Mouse (Mus musculus) spleen, adult 2 months (tissue): ENCODE measurements at regions not wholly inside any gene's neighbourhood (a gene's known extent, or its start where the extent isn't known, plus 50 kb on each side); places are given as distances from the start of the nearest gene placed in this dataset.

Experiments
- DNase-seq, 2 experiments: peaks; one replicate each; pipeline versions ENCODE4 v3.0.0 to v3.0.0-alpha.2; 2012 to 2021; ENCODE audit warnings: low spot score in 2 of 2, low read depth in 1 of 2
- H3K27ac ChIP-seq: fragments of 200-500 bp; 2 replicates; pipeline ENCODE4 v1.5.1; 2012; ENCODE audit warnings: low read length, inconsistent platforms; ENCODE audit not compliant: insufficient read depth
- H3K27me3 ChIP-seq: fragments of 200-500 bp; 2 replicates; pipeline ENCODE4 v1.6.1; 2012; ENCODE audit warnings: mild to moderate bottlenecking, moderate library complexity, low read length, inconsistent platforms; ENCODE audit not compliant: control insufficient read depth, insufficient read depth
- H3K36me3 ChIP-seq: fragments of 200-500 bp; 2 replicates; pipeline ENCODE4 v1.6.1; 2012; ENCODE audit warnings: mild to moderate bottlenecking, low read length, inconsistent platforms; ENCODE audit not compliant: control insufficient read depth, insufficient read depth
- H3K4me1 ChIP-seq: fragments of 200-500 bp; 2 replicates; pipeline ENCODE4 v1.6.1; 2011; ENCODE audit warnings: inconsistent platforms; ENCODE audit not compliant: control insufficient read depth, insufficient read depth, insufficient read length
- H3K4me3 ChIP-seq: fragments of 200-500 bp; 2 replicates; pipeline ENCODE4 v1.5.1; 2011; ENCODE audit warnings: mild to moderate bottlenecking, inconsistent platforms; ENCODE audit not compliant: insufficient read depth, insufficient read length; ENCODE audit errors: extremely low read depth
- CTCF ChIP-seq: fragments of 200-500 bp; IDR thresholded peaks from 2 replicates; pipeline ENCODE4 v1.5.1; 2011; ENCODE audit warnings: mild to moderate bottlenecking, inconsistent platforms; ENCODE audit not compliant: insufficient read depth, insufficient read length, insufficient replicate concordance; ENCODE audit errors: extremely low read depth
- POLR2A ChIP-seq: fragments of 200-500 bp; IDR thresholded peaks from 2 replicates; pipeline ENCODE4 v1.6.1; 2011; ENCODE audit warnings: low read depth, low read length, inconsistent platforms
- WGBS: fragments of 180-500 bp; shearing (Covaris S2); methylation state at CpG from one replicate; pipeline ENCODE4 v1.1.7; 2018; 5-methylcytosine and 5-hydroxymethylcytosine counted together

GRCm38 (mm10) chr3:148362453-148362864, 627.9 kb downstream of the Adgrl2 start:
- H3K27me3 ChIP-seq = no peaks in the 10 kb centered on the region
- H3K36me3 ChIP-seq = no peaks in the 10 kb centered on the region
- H3K4me1 ChIP-seq = no peaks in the 10 kb centered on the region
- no peak overlapping the region for H3K4me3 ChIP-seq
- no peak for DNase-seq
- 86% methylated on average over 2 of the region's 2 CpGs for WGBS
- H3K27ac ChIP-seq = no peak overlapping the region
- no peak for TF ChIP-seq CTCF

- TF ChIP-seq POLR2A = no peak
- no peak for TF ChIP-seq CTCF
- H3K4me3 ChIP-seq = no peak overlapping the region
- DNase-seq = no peak
- no peaks in the 10 kb centered on the region for H3K27me3 ChIP-seq
- WGBS = 36% methylated on average over 10 of the region's 10 CpGs
- H3K4me1 ChIP-seq = peaks cover 2% of the 10 kb centered on the region; the same call in 1 of the 2 replicates
- no peaks in the 10 kb centered on the region for H3K36me3 ChIP-seq
- no peak overlapping the region for H3K27ac ChIP-seq
These were observed 646.6 kb downstream of the Adgrl2 start for GRCm38 (mm10) chr3:148343633-148344361.

- Histone ChIP-seq H3K27me3 (no peaks in the 10 kb centered on the region), H3K27ac (no peak overlapping the region), H3K36me3 (no peaks in the 10 kb centered on the region), H3K4me3 (no peak overlapping the region), H3K4me1 (peaks cover 2% of the 10 kb centered on the region; the same call in 1 of the 2 replicates)
- 68% methylated on average over 3 of the region's 3 CpGs for WGBS
- DNase-seq = no peak
- no peak for TF ChIP-seq POLR2A
- no peak for TF ChIP-seq CTCF
These were observed 647.1 kb downstream of the Adgrl2 start for GRCm38 (mm10) chr3:148343256-148343632.

DNA sequence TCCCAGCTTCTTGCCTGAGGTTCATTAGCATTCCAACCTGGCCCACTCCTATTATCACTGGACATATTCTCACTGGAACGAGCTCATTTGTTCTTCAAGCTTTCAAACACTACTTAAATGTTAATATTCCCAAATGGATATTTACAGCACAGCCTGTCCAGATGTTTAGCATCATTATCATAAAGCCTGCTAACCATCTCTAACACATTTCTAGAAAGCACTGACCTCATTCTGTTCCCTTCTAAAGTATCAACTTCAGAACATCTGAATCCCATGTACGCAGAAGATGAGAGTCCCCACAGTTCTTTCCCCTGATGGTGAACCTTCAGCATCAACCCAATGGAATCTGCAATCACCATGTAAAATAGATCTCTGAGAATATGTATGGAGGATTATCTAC, 651.1 kb downstream of the Adgrl2 start:
- Histone ChIP-seq H3K36me3 (no peaks in the 10 kb centered on the region), H3K27ac (no peak overlapping the region), H3K4me3 (no peak overlapping the region), H3K27me3 (no peaks in the 10 kb centered on the region), H3K4me1 (peaks cover 2% of the 10 kb centered on the region; the same call in 1 of the 2 replicates)
- TF ChIP-seq POLR2A = no peak
- TF ChIP-seq CTCF = no peak
- 86% methylated on average over 2 of the region's 2 CpGs for WGBS
- DNase-seq = no peak

GRCm38 (mm10) chr3:148336640-148337039, 653.7 kb downstream of the Adgrl2 start:
- Histone ChIP-seq H3K27me3 (no peaks in the 10 kb centered on the region), H3K4me1 (no peaks in the 10 kb centered on the region), H3K4me3 (no peak overlapping the region), H3K27ac (no peak overlapping the region), H3K36me3 (no peaks in the 10 kb centered on the region)
- WGBS = 29% methylated on average over 6 of the region's 6 CpGs
- no peak for DNase-seq
- no peak for TF ChIP-seq POLR2A
- no peak for TF ChIP-seq CTCF

- Histone ChIP-seq H3K36me3 (no peaks in the 10 kb centered on the region), H3K27me3 (no peaks in the 10 kb centered on the region), H3K27ac (no peak overlapping the region), H3K4me1 (no peaks in the 10 kb centered on the region), H3K4me3 (peak overlapping the region; percentile 42; the same call in 1 of the 2 replicates)
- 3% methylated on average over 15 of the region's 15 CpGs for WGBS
- DNase-seq = no peak
- TF ChIP-seq POLR2A (no peak), CTCF (no peak)
These were observed 654.3 kb downstream of the Adgrl2 start for GRCm38 (mm10) chr3:148336091-148336511.

GRCm38 (mm10) chr3:148335654-148336053, 654.7 kb downstream of the Adgrl2 start:
- WGBS = 86% methylated on average over 7 of the region's 7 CpGs
- Histone ChIP-seq H3K4me1 (no peaks in the 10 kb centered on the region), H3K27ac (no peak overlapping the region), H3K27me3 (no peaks in the 10 kb centered on the region), H3K36me3 (no peaks in the 10 kb centered on the region), H3K4me3 (no peak overlapping the region)
- TF ChIP-seq CTCF (no peak), POLR2A (no peak)
- no peak for DNase-seq
